Mouse (Mus musculus) spleen, adult 2 months (tissue): Measurements from ENCODE around the gene BC049352. TPM values are rescaled to one million over a fixed set of nuclear protein-coding genes. Genes with fewer than 3 reads are reported as not detected.

Experiments
- DNase-seq, 2 experiments: peaks; one replicate each; pipeline versions ENCODE4 v3.0.0 to v3.0.0-alpha.2; 2012 to 2021; ENCODE audit warnings: low spot score in 2 of 2, low read depth in 1 of 2
- H3K27ac ChIP-seq: fragments of 200-500 bp; 2 replicates; pipeline ENCODE4 v1.5.1; 2012; ENCODE audit warnings: low read length, inconsistent platforms; ENCODE audit not compliant: insufficient read depth
- H3K27me3 ChIP-seq: fragments of 200-500 bp; 2 replicates; pipeline ENCODE4 v1.6.1; 2012; ENCODE audit warnings: mild to moderate bottlenecking, moderate library complexity, low read length, inconsistent platforms; ENCODE audit not compliant: control insufficient read depth, insufficient read depth
- H3K36me3 ChIP-seq: fragments of 200-500 bp; 2 replicates; pipeline ENCODE4 v1.6.1; 2012; ENCODE audit warnings: mild to moderate bottlenecking, low read length, inconsistent platforms; ENCODE audit not compliant: control insufficient read depth, insufficient read depth
- H3K4me1 ChIP-seq: fragments of 200-500 bp; 2 replicates; pipeline ENCODE4 v1.6.1; 2011; ENCODE audit warnings: inconsistent platforms; ENCODE audit not compliant: control insufficient read depth, insufficient read depth, insufficient read length
- H3K4me3 ChIP-seq: fragments of 200-500 bp; 2 replicates; pipeline ENCODE4 v1.5.1; 2011; ENCODE audit warnings: mild to moderate bottlenecking, inconsistent platforms; ENCODE audit not compliant: insufficient read depth, insufficient read length; ENCODE audit errors: extremely low read depth
- CTCF ChIP-seq: fragments of 200-500 bp; IDR thresholded peaks from 2 replicates; pipeline ENCODE4 v1.5.1; 2011; ENCODE audit warnings: mild to moderate bottlenecking, inconsistent platforms; ENCODE audit not compliant: insufficient read depth, insufficient read length, insufficient replicate concordance; ENCODE audit errors: extremely low read depth
- POLR2A ChIP-seq: fragments of 200-500 bp; IDR thresholded peaks from 2 replicates; pipeline ENCODE4 v1.6.1; 2011; ENCODE audit warnings: low read depth, low read length, inconsistent platforms
- WGBS: fragments of 180-500 bp; shearing (Covaris S2); methylation state at CpG from one replicate; pipeline ENCODE4 v1.1.7; 2018; 5-methylcytosine and 5-hydroxymethylcytosine counted together
- polyA plus RNA-seq: library from polyadenylated mRNA; depleted of rRNA; stranded (reverse); fragments of >200 nt; gene quantifications from 2 replicates; pipeline ENCODE4 v1.2.3, GENCODE M21; 2012

The BC049352 gene
- polyA plus RNA-seq, 1 experiment = 0.37 TPM

- TF ChIP-seq POLR2A = no peak
- TF ChIP-seq CTCF = no peak
- peaks cover 4% of the 10 kb centered on the region; the same call in 1 of the 2 replicates for H3K4me1 ChIP-seq
- H3K27ac ChIP-seq = no peak overlapping the region
- no peaks in the 10 kb centered on the region for H3K36me3 ChIP-seq
- no peaks in the 10 kb centered on the region for H3K27me3 ChIP-seq
- DNase-seq = no peak
- WGBS = 52% methylated on average over 9 of the region's 9 CpGs
- no peak overlapping the region for H3K4me3 ChIP-seq
These were observed 20.4 kb downstream of the BC049352 start for GRCm38 (mm10) chr9:45202021-45202798.

GRCm38 (mm10) chr9:45203797-45204410 lies 22.1 kb downstream of the BC049352 start, which contains the start of gene Tmprss4:
Gene Tmprss4, minus strand, starts transcription at chr9:45204092.
- WGBS = 71% methylated on average over 8 of the region's 8 CpGs
- Histone ChIP-seq H3K27ac (no peak within 1 kb of the TSS), H3K4me3 (no peak within 1 kb of the TSS), H3K4me1 (peaks cover 6% of the 10 kb centered on the region; the same call in 1 of the 2 replicates), H3K27me3 (no peaks in the 10 kb centered on the region), H3K36me3 (no peaks in the 10 kb centered on the region)
- no peak for DNase-seq
- TF ChIP-seq CTCF (no peak), POLR2A (no peak)

- WGBS = 49% methylated on average over 5 of the region's 5 CpGs
- peaks cover 6% of the 10 kb centered on the region; the same call in 1 of the 2 replicates for H3K4me1 ChIP-seq
- H3K4me3 ChIP-seq = no peak overlapping the region
- DNase-seq = no peak
- H3K27me3 ChIP-seq = no peaks in the 10 kb centered on the region
- no peak for TF ChIP-seq POLR2A
- no peak for TF ChIP-seq CTCF
- no peaks in the 10 kb centered on the region for H3K36me3 ChIP-seq
- no peak overlapping the region for H3K27ac ChIP-seq
These were observed 23.3 kb downstream of the BC049352 start for GRCm38 (mm10) chr9:45205143-45205542.

GRCm38 (mm10) chr9:45206121-45206520 lies 24.3 kb downstream of the BC049352 start:
- WGBS = 62% methylated on average over 4 of the region's 4 CpGs
- Histone ChIP-seq H3K27me3 (no peaks in the 10 kb centered on the region), H3K4me3 (no peak overlapping the region), H3K36me3 (no peaks in the 10 kb centered on the region), H3K27ac (no peak overlapping the region), H3K4me1 (peaks cover 6% of the 10 kb centered on the region; the same call in 1 of the 2 replicates)
- DNase-seq = no peak
- TF ChIP-seq CTCF = no peak
- no peak for TF ChIP-seq POLR2A

- TF ChIP-seq POLR2A (no peak), CTCF (no peak)
- H3K4me3 ChIP-seq = no peak overlapping the region
- no peak overlapping the region for H3K27ac ChIP-seq
- H3K4me1 ChIP-seq = peaks cover 4% of the 10 kb centered on the region; the same call in 1 of the 2 replicates
- no peak for DNase-seq
- H3K27me3 ChIP-seq = no peaks in the 10 kb centered on the region
- no peaks in the 10 kb centered on the region for H3K36me3 ChIP-seq
- WGBS = 71% methylated on average over 7 of the region's 7 CpGs
These were observed 25.4 kb downstream of the BC049352 start for GRCm38 (mm10) chr9:45207015-45207743.

- 74% methylated on average over 6 of the region's 6 CpGs for WGBS
- Histone ChIP-seq H3K27ac (no peak overlapping the region), H3K27me3 (no peaks in the 10 kb centered on the region), H3K4me3 (no peak overlapping the region), H3K4me1 (0 out of 2 replicates have a peak, but pooled peaks cover 2% of the 10 kb centered on the region), H3K36me3 (no peaks in the 10 kb centered on the region)
- no peak for DNase-seq
- no peak for TF ChIP-seq POLR2A
- no peak for TF ChIP-seq CTCF
These were observed 30.2 kb downstream of the BC049352 start for GRCm38 (mm10) chr9:45212001-45212400.
